Mouse (Mus musculus): ENCODE data around the gene Cwf19l1.

- TF ChIP-seq POLR2A (IDR thresholded peaks at IDR 0.05; ENCODE audit: low read depth, low read length) (peak; percentile 48), CTCF (conservative IDR thresholded peaks at IDR 0.05; ENCODE audit: insufficient read depth, insufficient read length, low read depth, low read length) (no peak)
These were observed 28.6 kb downstream of the Cwf19l1 start, which contains the start of gene Chuk for GRCm38 (mm10) chr19:44106831-44107660.

All from kidney, adult 2 months (tissue).